Mouse (Mus musculus) intestine, embryonic 16.5 days (tissue): ENCODE results near the gene Asah2. TPM values are rescaled to one million over a fixed set of nuclear protein-coding genes. Genes with fewer than 3 reads are reported as not detected.
A peak's percentile ranks its signal among the peaks of the same experiment; 100 is the strongest.

ENCODE experiments used
- ATAC-seq: fragments of 200-750 bp; cut with Nextera tagmentation; 2 replicates; pipeline ENCODE4 v1.8.0; 2017; ENCODE audit warnings: moderate TSS enrichment, moderate library complexity
- H3K27ac ChIP-seq: fragments of 300-500 bp; sonication (generic); 2 replicates; pipeline ENCODE4 v1.5.1; 2014; ENCODE audit warnings: mild to moderate bottlenecking, low read length
- H3K27me3 ChIP-seq: fragments of 300-500 bp; sonication (generic); replicated peaks from 2 replicates; pipeline ENCODE4 v1.6.1; 2014; ENCODE audit warnings: low read length, control low read depth, mixed read lengths; ENCODE audit not compliant: control insufficient read depth, insufficient read depth
- H3K36me3 ChIP-seq: fragments of 300-500 bp; sonication (generic); 2 replicates; pipeline ENCODE4 v1.6.1; 2014; ENCODE audit warnings: low read length, control low read depth; ENCODE audit not compliant: control insufficient read depth, insufficient read depth
- H3K4me1 ChIP-seq: fragments of 300-500 bp; sonication (generic); 2 replicates; pipeline ENCODE4 v1.6.1; 2014; ENCODE audit warnings: low read length, control low read depth, mixed read lengths; ENCODE audit not compliant: control insufficient read depth, insufficient read depth
- H3K4me2 ChIP-seq: fragments of 300-500 bp; sonication (generic); 2 replicates; pipeline ENCODE4 v1.6.1; 2014; ENCODE audit warnings: low read depth, low read length, control low read depth
- H3K4me3 ChIP-seq: fragments of 300-500 bp; sonication (generic); 2 replicates; pipeline ENCODE4 v1.5.1; 2014; ENCODE audit warnings: mild to moderate bottlenecking, low read length
- H3K9ac ChIP-seq: fragments of 300-500 bp; sonication (generic); 2 replicates; pipeline ENCODE4 v1.6.1; 2014; ENCODE audit warnings: low read depth, low read length
- H3K9me3 ChIP-seq: fragments of 300-500 bp; sonication (generic); 2 replicates; pipeline ENCODE4 v1.6.1; 2016; ENCODE audit warnings: low read length, control low read depth; ENCODE audit not compliant: control insufficient read depth
- WGBS: fragments of 180-500 bp; shearing (Covaris S2); extraction: QIAGEN DNeasy Blood & Tissue Kit; methylation state at CpG from one replicate; pipeline ENCODE4 v1.1.7; 2014; 5-methylcytosine and 5-hydroxymethylcytosine counted together
- polyA plus RNA-seq: library from polyadenylated mRNA; unstranded; fragments of >200 nt; fragmentation: Nextera tagmentation; extraction: Ambion mirVana; gene quantifications from 2 replicates; pipeline ENCODE4 v1.2.1, GENCODE M21; 2015

Gene Asah2
- polyA plus RNA-seq, 1 experiment from 2014 or later, result 4.4 TPM

- Histone ChIP-seq H3K27me3 (no peaks in the 10 kb centered on the region), H3K9me3 (no peaks in the 10 kb centered on the region), H3K4me3 (no peak overlapping the region), H3K36me3 (no peaks in the 10 kb centered on the region), H3K9ac (no peak overlapping the region), H3K4me1 (no peaks in the 10 kb centered on the region), H3K27ac (no peak overlapping the region), H3K4me2 (no peak overlapping the region)
- no peak for ATAC-seq
- WGBS, result 61% methylated on average over 3 of the region's 3 CpGs
These were observed 136.6 kb downstream of the Asah2 start for GRCm38 (mm10) chr19:31971405-31971804.

- no peaks in the 10 kb centered on the region for H3K27me3 ChIP-seq
- no peak for ATAC-seq
These were observed 140.0 kb downstream of the Asah2 start for GRCm38 (mm10) chr19:31967933-31968532.

GRCm38 (mm10) chr19:31963147-31963546, 144.9 kb downstream of the Asah2 start:
- Histone ChIP-seq H3K27me3 (no peaks in the 10 kb centered on the region), H3K4me2 (no peak overlapping the region), H3K36me3 (no peaks in the 10 kb centered on the region), H3K9ac (no peak overlapping the region), H3K27ac (no peak overlapping the region), H3K9me3 (no peaks in the 10 kb centered on the region), H3K4me3 (no peak overlapping the region), H3K4me1 (no peaks in the 10 kb centered on the region)
- 45% methylated on average over 3 of the region's 3 CpGs for WGBS
- ATAC-seq, result no peak

More at GRCm38 (mm10) chr19:31967933-31968532, 140.0 kb downstream of the Asah2 start:
- Histone ChIP-seq H3K4me1 (no peaks in the 10 kb centered on the region), H3K4me3 (no peak overlapping the region), H3K9ac (no peak overlapping the region), H3K36me3 (no peaks in the 10 kb centered on the region), H3K9me3 (no peaks in the 10 kb centered on the region), H3K4me2 (no peak overlapping the region), H3K27ac (no peak overlapping the region)
- 58% methylated on average over 5 of the region's 5 CpGs for WGBS

GRCm38 (mm10) chr19:31960434-31960833, 147.6 kb downstream of the Asah2 start:
- no peaks in the 10 kb centered on the region for H3K4me1 ChIP-seq
- H3K9ac ChIP-seq, result no peak overlapping the region
- ATAC-seq, result no peak
- no peak overlapping the region for H3K27ac ChIP-seq
- H3K4me2 ChIP-seq, result no peak overlapping the region
- H3K36me3 ChIP-seq, result no peaks in the 10 kb centered on the region
- H3K4me3 ChIP-seq, result no peak overlapping the region
- H3K27me3 ChIP-seq, result no peaks in the 10 kb centered on the region
- WGBS, result 95% methylated on average over 2 of the region's 2 CpGs
- H3K9me3 ChIP-seq, result no peaks in the 10 kb centered on the region

- no peak overlapping the region for H3K4me2 ChIP-seq
- no peaks in the 10 kb centered on the region for H3K27me3 ChIP-seq
- H3K9me3 ChIP-seq, result no peaks in the 10 kb centered on the region
- 69% methylated on average over 2 of the region's 2 CpGs for WGBS
- H3K36me3 ChIP-seq, result no peaks in the 10 kb centered on the region
- no peak overlapping the region for H3K9ac ChIP-seq
- H3K4me1 ChIP-seq, result no peaks in the 10 kb centered on the region; the same call in 1 of the 2 replicates
- ATAC-seq, result peak; percentile 61; the same call in 1 of the 2 replicates
- no peak overlapping the region for H3K4me3 ChIP-seq
- peak overlapping the region; percentile 2; the same call in 1 of the 2 replicates for H3K27ac ChIP-seq
These were observed 151.7 kb downstream of the Asah2 start for GRCm38 (mm10) chr19:31956359-31956758.

- Histone ChIP-seq H3K4me3 (no peak overlapping the region), H3K27ac (peak overlapping the region; percentile 37)
- 67% methylated on average over 4 of the region's 4 CpGs for WGBS
These were observed 153.3 kb downstream of the Asah2 start for GRCm38 (mm10) chr19:31954696-31955095.

GRCm38 (mm10) chr19:31954267-31954666, 153.7 kb downstream of the Asah2 start:
- ATAC-seq, result peak; percentile 52; the same call in 1 of the 2 replicates
- Histone ChIP-seq H3K4me2 (no peak overlapping the region), H3K4me3 (no peak overlapping the region), H3K36me3 (no peaks in the 10 kb centered on the region), H3K4me1 (no peaks in the 10 kb centered on the region; the same call in 1 of the 2 replicates), H3K27ac (peak overlapping the region; percentile 37), H3K9ac (no peak overlapping the region), H3K27me3 (no peaks in the 10 kb centered on the region), H3K9me3 (no peaks in the 10 kb centered on the region)
- 85% methylated on average over 4 of the region's 4 CpGs for WGBS

More at GRCm38 (mm10) chr19:31954696-31955095, 153.3 kb downstream of the Asah2 start:
- Histone ChIP-seq H3K4me1 (no peaks in the 10 kb centered on the region; the same call in 1 of the 2 replicates), H3K36me3 (no peaks in the 10 kb centered on the region), H3K9me3 (no peaks in the 10 kb centered on the region), H3K9ac (no peak overlapping the region), H3K4me2 (no peak overlapping the region), H3K27me3 (no peaks in the 10 kb centered on the region)
- ATAC-seq, result peak; percentile 95

- H3K4me3 ChIP-seq, result no peak overlapping the region
- no peaks in the 10 kb centered on the region for H3K27me3 ChIP-seq
- H3K4me1 ChIP-seq, result no peaks in the 10 kb centered on the region; the same call in 1 of the 2 replicates
- no peaks in the 10 kb centered on the region for H3K9me3 ChIP-seq
- 0 out of 2 replicates have a peak, but pooled peaks have one; percentile 2 for ATAC-seq
- H3K27ac ChIP-seq, result no peak overlapping the region; the same call in 1 of the 2 replicates
- WGBS, result 80% methylated on average over 2 of the region's 2 CpGs
- H3K9ac ChIP-seq, result no peak overlapping the region
- no peaks in the 10 kb centered on the region for H3K36me3 ChIP-seq
- H3K4me2 ChIP-seq, result no peak overlapping the region
These were observed 154.2 kb downstream of the Asah2 start for GRCm38 (mm10) chr19:31953799-31954198.

GRCm38 (mm10) chr19:31950793-31951489, 157.1 kb downstream of the Asah2 start:
- Histone ChIP-seq H3K9ac (no peak overlapping the region), H3K36me3 (no peaks in the 10 kb centered on the region), H3K4me1 (no peaks in the 10 kb centered on the region; the same call in 1 of the 2 replicates), H3K4me3 (no peak overlapping the region), H3K27ac (no peak overlapping the region), H3K4me2 (no peak overlapping the region), H3K27me3 (no peaks in the 10 kb centered on the region), H3K9me3 (no peaks in the 10 kb centered on the region)
- no peak for ATAC-seq
- WGBS, result 83% methylated on average over 7 of the region's 7 CpGs
